Mouse (Mus musculus) midbrain, postnatal 0 days (tissue): ENCODE data around the gene Tecr. TPM values are rescaled to one million over a fixed set of nuclear protein-coding genes. Genes with fewer than 3 reads are reported as not detected.
A peak's percentile ranks its signal among the peaks of the same experiment; 100 is the strongest.

Experiments
- ATAC-seq: fragments of 200-750 bp; cut with Nextera tagmentation; 2 replicates; pipeline ENCODE4 v1.8.0; 2017; ENCODE audit warnings: moderate number of reproducible peaks, mild to moderate bottlenecking, moderate TSS enrichment, moderate library complexity; ENCODE audit not compliant: low FRiP score
- DNase-seq: peaks from one replicate; pipeline ENCODE4 v3.0.0-alpha.2; 2015; ENCODE audit warnings: low spot score
- H3K27ac ChIP-seq: fragments of 300-500 bp; sonication (generic); 2 replicates; pipeline ENCODE4 v1.5.1; 2014; ENCODE audit warnings: low read depth, mild to moderate bottlenecking, low read length, mixed read lengths
- H3K27me3 ChIP-seq: fragments of 300-500 bp; sonication (generic); 2 replicates; pipeline ENCODE4 v1.6.1; 2014; ENCODE audit warnings: low read length, control low read depth, mixed read lengths; ENCODE audit not compliant: insufficient read depth
- H3K36me3 ChIP-seq: fragments of 300-500 bp; sonication (generic); 2 replicates; pipeline ENCODE4 v1.6.1; 2014; ENCODE audit warnings: low read length, control low read depth, mixed read lengths; ENCODE audit not compliant: insufficient read depth
- H3K4me1 ChIP-seq: fragments of 300-500 bp; sonication (generic); 2 replicates; pipeline ENCODE4 v1.6.1; 2014; ENCODE audit warnings: mild to moderate bottlenecking, control low read depth, antibody characterized with exemption, low read length, mixed read lengths; ENCODE audit not compliant: insufficient read depth
- H3K4me2 ChIP-seq: fragments of 300-500 bp; sonication (generic); 2 replicates; pipeline ENCODE4 v1.6.1; 2014; ENCODE audit warnings: low read depth, mild to moderate bottlenecking, low read length, mixed read lengths; ENCODE audit not compliant: poor library complexity, severe bottlenecking
- H3K4me3 ChIP-seq: fragments of 300-500 bp; sonication (generic); 2 replicates; pipeline ENCODE4 v1.5.1; 2014; ENCODE audit warnings: low read depth, mild to moderate bottlenecking, low read length, moderate library complexity
- H3K9ac ChIP-seq: fragments of 300-500 bp; sonication (generic); replicated peaks from 2 replicates; pipeline ENCODE4 v1.6.1; 2014; ENCODE audit warnings: mild to moderate bottlenecking, low read length, moderate library complexity, mixed read lengths; ENCODE audit not compliant: poor library complexity, severe bottlenecking
- H3K9me3 ChIP-seq: fragments of 300-500 bp; sonication (generic); 2 replicates; pipeline ENCODE4 v1.6.1; 2016; ENCODE audit warnings: low read length, control low read depth
- CTCF ChIP-seq: IDR thresholded peaks from 2 replicates; pipeline ENCODE4 v1.5.1; 2016; ENCODE audit warnings: antibody characterized with exemption, mild to moderate bottlenecking
- WGBS: fragments of 180-500 bp; shearing (Covaris S2); extraction: QIAGEN DNeasy Blood & Tissue Kit; methylation state at CpG from one replicate; pipeline ENCODE4 v1.1.7; 2014; 5-methylcytosine and 5-hydroxymethylcytosine counted together
- polyA plus RNA-seq: library from polyadenylated mRNA; unstranded; fragments of >200 nt; fragmentation: Nextera tagmentation; extraction: Ambion mirVana; gene quantifications from 2 replicates; pipeline ENCODE4 v1.2.1, GENCODE M21; 2015
- total RNA-seq: library from RNA; depleted of rRNA; stranded (reverse); fragments of >200 nt; gene quantifications from 2 replicates; pipeline ENCODE4 v1.2.3, GENCODE M21; 2014

Tecr gene
- total and polyA plus RNA-seq, 2 experiments from 2014 or later: 1,270 to 1,433 TPM

DNA sequence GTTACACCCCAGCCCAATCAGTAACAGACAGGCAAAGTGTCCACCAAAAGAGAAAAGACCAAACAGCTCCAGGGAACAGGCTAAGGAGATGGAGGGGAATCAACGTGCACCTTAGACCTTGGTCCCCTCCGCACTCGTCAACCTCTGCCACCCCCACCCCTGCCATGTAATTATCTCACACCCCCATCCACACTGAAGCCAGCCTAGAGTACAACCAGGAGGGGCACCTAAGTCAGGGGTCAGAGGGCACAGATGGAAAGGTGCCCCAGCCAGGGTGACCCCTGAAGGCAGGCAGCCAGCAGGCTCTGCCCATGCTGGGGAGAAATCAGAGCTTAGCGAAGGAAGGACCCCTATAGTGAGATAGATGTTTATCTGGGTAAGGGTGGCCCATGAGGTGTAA lies 30.9 kb downstream of the Tecr start:
- Histone ChIP-seq H3K4me1 (peaks cover 7% of the 10 kb centered on the region; the same call in 1 of the 2 replicates), H3K4me2 (no peak overlapping the region), H3K9ac (no peak overlapping the region), H3K36me3 (peaks cover 21% of the 10 kb centered on the region), H3K4me3 (no peak overlapping the region), H3K27me3 (no peaks in the 10 kb centered on the region), H3K9me3 (no peaks in the 10 kb centered on the region), H3K27ac (no peak overlapping the region)
- WGBS: 77% methylated on average over 4 of the region's 4 CpGs
- no peak for ATAC-seq
- DNase-seq: no peak
- TF ChIP-seq CTCF: no peak

DNA sequence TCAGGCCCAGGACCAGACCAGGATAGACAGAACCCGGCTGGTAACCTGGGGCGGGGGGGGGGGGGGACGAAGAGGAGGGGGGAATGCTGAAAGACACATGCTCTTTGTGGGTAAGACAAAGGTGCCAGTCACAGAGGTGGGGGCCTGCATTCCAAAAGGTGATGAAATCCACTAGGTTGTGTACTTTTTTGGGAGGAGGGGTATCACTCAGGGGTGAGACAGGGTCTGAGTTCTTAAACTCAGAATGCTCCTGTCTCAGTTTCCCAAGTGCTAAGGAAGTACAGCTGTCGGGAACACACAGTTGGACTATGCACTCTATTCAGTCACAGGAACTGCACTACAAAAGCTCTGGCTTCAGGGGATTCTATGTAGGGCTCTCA lies 31.3 kb downstream of the Tecr start:
- Histone ChIP-seq H3K9ac (no peak overlapping the region), H3K9me3 (no peaks in the 10 kb centered on the region), H3K4me2 (no peak overlapping the region), H3K36me3 (peaks cover 25% of the 10 kb centered on the region), H3K4me3 (no peak overlapping the region), H3K4me1 (peaks cover 7% of the 10 kb centered on the region; the same call in 1 of the 2 replicates), H3K27me3 (no peaks in the 10 kb centered on the region), H3K27ac (no peak overlapping the region)
- 78% methylated on average over 3 of the region's 4 CpGs for WGBS
- TF ChIP-seq CTCF: no peak
- DNase-seq (no peak), ATAC-seq (no peak)

DNA sequence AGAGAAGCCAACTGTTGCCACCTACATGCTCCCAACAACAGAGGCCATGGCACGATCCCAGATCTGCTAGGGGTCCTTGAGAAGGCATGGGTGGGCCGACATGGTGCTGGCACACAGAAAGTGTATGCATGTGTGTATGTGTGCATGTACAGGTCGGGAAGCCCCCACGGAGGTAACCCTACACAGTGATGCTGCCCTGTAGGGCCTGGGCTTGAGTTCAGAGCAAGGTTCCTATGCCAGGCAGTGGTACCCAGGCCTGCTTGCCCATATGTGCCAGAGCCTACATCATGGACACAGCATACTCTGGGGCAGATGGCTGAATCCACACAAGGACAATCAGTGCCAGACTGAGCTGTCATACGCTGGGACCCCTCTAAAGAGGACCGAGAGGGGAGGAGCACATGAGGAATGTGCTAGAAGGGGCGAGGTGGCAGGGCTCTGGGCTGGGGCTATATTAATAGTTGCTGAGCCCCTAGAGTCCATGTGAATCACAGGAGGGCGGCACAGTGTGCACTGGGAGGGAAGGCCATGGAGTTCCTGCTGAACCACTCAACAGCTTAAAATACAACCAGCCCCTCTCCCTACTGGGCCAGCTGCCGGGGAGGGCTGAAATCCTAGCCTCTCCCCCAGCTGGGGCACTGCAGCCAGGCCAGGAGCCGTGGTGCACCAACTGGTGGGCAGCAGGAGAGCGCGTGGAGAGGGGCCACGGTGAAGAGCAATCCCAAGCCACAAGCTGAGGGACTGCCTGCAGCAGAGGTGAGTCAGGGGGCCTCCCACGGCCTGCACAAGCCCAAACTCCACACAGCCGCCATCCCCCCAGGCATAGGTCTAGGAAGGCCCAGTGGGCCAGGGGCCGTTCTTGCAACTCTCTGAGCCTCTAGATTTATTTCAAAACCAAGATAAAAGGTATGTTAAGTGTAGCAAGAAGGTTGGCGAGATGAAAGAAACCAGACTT lies 31.9 kb downstream of the Tecr start:
- no peak for DNase-seq

DNA sequence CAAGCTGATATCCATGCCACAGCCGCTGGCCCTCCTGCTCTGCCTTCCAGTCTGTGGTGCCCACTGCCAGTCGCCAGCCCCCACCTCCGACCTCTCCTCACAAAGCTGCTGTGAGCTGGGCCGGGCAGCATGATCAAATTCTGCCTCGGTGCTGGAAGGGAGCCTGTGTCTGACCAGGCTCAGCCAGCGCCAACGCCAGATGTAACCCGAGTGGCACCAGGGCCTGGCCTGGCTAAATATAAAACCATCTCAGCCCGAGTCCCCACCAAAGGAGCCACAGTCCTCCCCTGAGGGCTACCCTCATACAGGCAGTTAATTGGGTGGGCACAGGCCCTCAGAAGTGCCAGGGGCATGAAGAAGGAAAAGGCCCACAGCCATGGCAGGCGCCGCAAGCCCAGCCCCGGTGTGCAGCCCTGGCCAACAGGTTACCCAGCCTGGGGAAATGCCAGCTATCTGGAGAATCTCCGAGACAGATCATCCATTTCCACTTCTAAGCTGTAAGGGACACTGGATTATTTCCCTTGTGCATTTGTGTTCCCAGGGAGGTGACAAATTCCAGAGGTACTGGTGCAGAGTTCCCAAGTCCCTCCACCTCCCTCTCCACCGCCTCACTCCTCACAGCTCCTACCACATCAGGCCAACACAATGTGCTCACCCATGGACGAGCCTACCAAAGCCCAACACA lies 33.0 kb downstream of the Tecr start:
- Histone ChIP-seq H3K9me3 (no peaks in the 10 kb centered on the region), H3K4me3 (no peak overlapping the region), H3K36me3 (peaks cover 37% of the 10 kb centered on the region), H3K4me1 (peaks cover 7% of the 10 kb centered on the region; the same call in 1 of the 2 replicates), H3K27me3 (no peaks in the 10 kb centered on the region), H3K9ac (no peak overlapping the region), H3K27ac (no peak overlapping the region), H3K4me2 (no peak overlapping the region)
- no peak for DNase-seq
- 88% methylated on average over 15 of the region's 15 CpGs for WGBS
- no peak for ATAC-seq
- no peak for TF ChIP-seq CTCF

More for the DNA sequence above, 31.9 kb downstream of the Tecr start:
- Histone ChIP-seq H3K9me3 (no peaks in the 10 kb centered on the region), H3K36me3 (peaks cover 30% of the 10 kb centered on the region), H3K4me3 (no peak overlapping the region), H3K9ac (0 out of 2 replicates have a peak overlapping the region, but pooled peaks have one; percentile 13), H3K4me1 (peaks cover 7% of the 10 kb centered on the region; the same call in 1 of the 2 replicates), H3K27me3 (no peaks in the 10 kb centered on the region), H3K27ac (no peak overlapping the region), H3K4me2 (no peak overlapping the region)
- WGBS: 80% methylated on average over 17 of the region's 17 CpGs
- ATAC-seq: no peak
- TF ChIP-seq CTCF: no peak

DNA sequence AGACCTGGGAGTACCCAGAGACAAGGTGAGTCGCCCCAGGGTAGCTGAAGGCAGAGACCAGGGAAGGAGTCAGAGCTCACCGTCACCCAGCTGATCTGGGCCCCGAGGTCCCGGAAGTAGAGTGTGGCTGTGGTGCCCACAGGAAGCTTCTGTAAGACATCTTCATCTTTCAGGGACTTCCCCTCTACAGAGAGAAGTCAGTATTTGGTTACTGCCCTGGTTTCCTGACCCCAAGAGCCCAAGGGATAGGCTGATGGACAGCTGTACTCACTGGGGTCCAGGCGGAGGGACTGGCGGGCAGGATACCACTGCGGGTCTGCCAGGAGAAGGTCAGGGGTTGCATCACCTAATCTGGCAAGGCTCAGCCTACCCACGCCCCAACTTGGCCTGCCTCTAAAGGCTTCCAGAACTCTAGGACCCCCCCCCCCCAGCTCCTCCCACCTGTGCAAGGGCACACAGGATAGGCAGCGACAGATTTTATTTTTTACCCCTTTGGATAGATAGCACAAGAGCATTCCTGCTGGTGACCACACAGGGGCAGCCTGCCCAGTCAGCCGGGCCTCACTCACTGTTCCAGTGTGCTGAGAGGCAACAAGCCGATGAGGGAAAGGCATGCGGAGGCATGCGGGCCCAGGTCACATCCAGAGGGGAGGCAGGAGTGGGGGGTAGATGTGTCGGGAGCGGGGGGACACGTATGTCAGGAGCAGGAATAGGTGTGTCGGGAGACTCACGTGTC lies 34.5 kb downstream of the Tecr start:
- TF ChIP-seq CTCF: peak; percentile 37; the same call in 1 of the 2 replicates
- Histone ChIP-seq H3K27me3 (no peaks in the 10 kb centered on the region), H3K27ac (no peak overlapping the region), H3K4me2 (no peak overlapping the region), H3K4me3 (no peak overlapping the region), H3K36me3 (peaks cover 41% of the 10 kb centered on the region), H3K9ac (no peak overlapping the region), H3K9me3 (no peaks in the 10 kb centered on the region), H3K4me1 (peaks cover 4% of the 10 kb centered on the region; the same call in 1 of the 2 replicates)
- ATAC-seq (no peak), DNase-seq (no peak)
- 85% methylated on average over 18 of the region's 18 CpGs for WGBS
